Mouse (Mus musculus): ENCODE results near the gene Tulp3. TPM values are rescaled to one million over a fixed set of nuclear protein-coding genes. Genes with fewer than 3 reads are reported as not detected.

Tulp3 gene
- polyA plus RNA-seq, 1 experiment from 2014 or later, result 19.6 TPM

GRCm38 (mm10) chr6:128349711-128350110 is 5.9 kb downstream of the Tulp3 start:
- Histone ChIP-seq H3K4me1 (replicated peaks) (peaks cover 22% of the 10 kb centered on the region), H3K4me2 (replicated peaks) (no peak overlapping the region), H3K27ac (no peak overlapping the region), H3K27me3 (no peaks in the 10 kb centered on the region), H3K9ac (replicated peaks) (no peak overlapping the region), H3K36me3 (peaks cover 18% of the 10 kb centered on the region), H3K9me3 (no peaks in the 10 kb centered on the region), H3K4me3 (replicated peaks) (no peak overlapping the region)
- no peak for ATAC-seq
- WGBS, result 53% methylated on average over 7 of the region's 7 CpGs

DNA sequence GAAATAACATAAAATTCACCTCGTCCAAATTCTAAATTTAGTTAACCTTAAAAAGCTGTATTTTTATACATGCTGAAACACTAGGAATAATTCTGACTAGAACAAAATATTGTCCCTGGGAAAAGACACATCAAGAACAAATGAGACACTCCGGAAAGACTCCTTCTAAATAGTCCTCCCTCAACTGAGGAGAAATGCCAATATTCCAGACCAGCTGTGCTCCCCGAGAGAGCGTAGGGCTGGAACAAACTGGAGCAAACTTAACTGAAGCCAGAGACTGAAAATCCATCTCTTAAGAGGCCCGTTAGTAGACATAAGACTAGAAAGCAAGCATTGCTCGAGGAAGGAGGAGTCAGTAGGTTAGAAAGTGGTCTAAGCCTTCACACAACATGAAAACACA is 8.9 kb downstream of the Tulp3 start:
- 93% methylated on average over 6 of the region's 6 CpGs for WGBS
- Histone ChIP-seq H3K27me3 (no peaks in the 10 kb centered on the region), H3K9ac (replicated peaks) (no peak overlapping the region; the same call in 1 of the 2 replicates), H3K4me2 (replicated peaks) (no peak overlapping the region), H3K4me1 (replicated peaks) (peaks cover 5% of the 10 kb centered on the region; the same call in 1 of the 2 replicates), H3K36me3 (peaks cover 22% of the 10 kb centered on the region), H3K27ac (no peak overlapping the region), H3K9me3 (no peaks in the 10 kb centered on the region), H3K4me3 (replicated peaks) (no peak overlapping the region)
- ATAC-seq, result no peak

- H3K27ac ChIP-seq, result no peak overlapping the region
- ATAC-seq, result no peak
- 94% methylated on average over 10 of the region's 10 CpGs for WGBS
These were observed 10.0 kb downstream of the Tulp3 start for GRCm38 (mm10) chr6:128345623-128346022.

GRCm38 (mm10) chr6:128341956-128342723 is 13.5 kb downstream of the Tulp3 start:
- Histone ChIP-seq H3K4me1 (replicated peaks) (peaks cover 13% of the 10 kb centered on the region), H3K36me3 (peaks cover 15% of the 10 kb centered on the region), H3K4me3 (replicated peaks) (no peak overlapping the region), H3K27me3 (no peaks in the 10 kb centered on the region), H3K9ac (replicated peaks) (no peak overlapping the region), H3K4me2 (replicated peaks) (no peak overlapping the region), H3K27ac (no peak overlapping the region), H3K9me3 (no peaks in the 10 kb centered on the region)
- no peak for ATAC-seq
- 97% methylated on average over 11 of the region's 11 CpGs for WGBS

More at GRCm38 (mm10) chr6:128345623-128346022, 10.0 kb downstream of the Tulp3 start:
- Histone ChIP-seq H3K27me3 (no peaks in the 10 kb centered on the region), H3K36me3 (peaks cover 16% of the 10 kb centered on the region), H3K4me3 (replicated peaks) (no peak overlapping the region), H3K4me1 (replicated peaks) (peaks cover 5% of the 10 kb centered on the region; the same call in 1 of the 2 replicates), H3K4me2 (replicated peaks) (no peak overlapping the region), H3K9me3 (no peaks in the 10 kb centered on the region), H3K9ac (replicated peaks) (no peak overlapping the region)

- Histone ChIP-seq H3K9me3 (no peaks in the 10 kb centered on the region), H3K4me2 (replicated peaks) (no peak overlapping the region), H3K27ac (no peak overlapping the region), H3K27me3 (no peaks in the 10 kb centered on the region), H3K4me1 (replicated peaks) (peaks cover 13% of the 10 kb centered on the region), H3K4me3 (replicated peaks) (no peak overlapping the region), H3K36me3 (peaks cover 34% of the 10 kb centered on the region), H3K9ac (replicated peaks) (no peak overlapping the region)
- 58% methylated on average over 5 of the region's 5 CpGs for WGBS
- ATAC-seq, result no peak
These were observed 16.8 kb downstream of the Tulp3 start for GRCm38 (mm10) chr6:128338876-128339275.

DNA sequence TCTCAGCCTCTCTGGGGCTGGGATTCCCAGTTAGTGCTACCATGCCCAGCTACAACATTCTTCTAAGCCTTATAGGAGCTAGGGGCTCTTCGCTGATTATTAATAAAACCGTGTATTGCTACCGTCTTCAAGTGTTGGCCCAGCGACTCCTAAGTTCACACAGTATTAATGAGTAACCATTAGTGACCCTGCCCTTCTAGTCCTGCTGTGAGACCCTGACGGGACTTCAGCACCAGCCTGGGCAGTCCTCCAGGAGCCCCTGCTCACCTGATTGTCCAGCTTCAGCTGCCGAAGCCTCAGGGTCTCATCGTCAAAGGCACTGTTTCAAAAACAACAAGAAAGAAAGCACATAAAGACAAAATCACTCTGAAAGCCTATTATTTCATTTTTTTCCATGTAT is 18.2 kb downstream of the Tulp3 start:
- peaks cover 13% of the 10 kb centered on the region for H3K4me1 ChIP-seq (replicated peaks)
- WGBS, result 82% methylated on average over 7 of the region's 7 CpGs
- H3K4me3 ChIP-seq (replicated peaks), result no peak overlapping the region
- peaks cover 40% of the 10 kb centered on the region for H3K36me3 ChIP-seq
- no peak overlapping the region for H3K27ac ChIP-seq
- H3K27me3 ChIP-seq, result no peaks in the 10 kb centered on the region
- no peak overlapping the region for H3K4me2 ChIP-seq (replicated peaks)
- H3K9me3 ChIP-seq, result no peaks in the 10 kb centered on the region
- H3K9ac ChIP-seq (replicated peaks), result no peak overlapping the region
- ATAC-seq, result no peak

- Histone ChIP-seq H3K9ac (replicated peaks) (no peak overlapping the region), H3K4me3 (replicated peaks) (no peak overlapping the region), H3K9me3 (0 out of 2 replicates have a peak, but pooled peaks cover 5% of the 10 kb centered on the region), H3K36me3 (peaks cover 61% of the 10 kb centered on the region), H3K4me2 (replicated peaks) (no peak overlapping the region), H3K27me3 (no peaks in the 10 kb centered on the region), H3K4me1 (replicated peaks) (peaks cover 13% of the 10 kb centered on the region), H3K27ac (no peak overlapping the region)
- 19% methylated on average over 12 of the region's 12 CpGs for WGBS
- peak; percentile 90 for ATAC-seq
These were observed 21.1 kb downstream of the Tulp3 start for GRCm38 (mm10) chr6:128334397-128335124.

GRCm38 (mm10) chr6:128318317-128318716 is 37.3 kb downstream of the Tulp3 start:
- H3K9ac ChIP-seq (replicated peaks), result no peak overlapping the region
- peaks cover 26% of the 10 kb centered on the region for H3K36me3 ChIP-seq
- 14% methylated on average over 4 of the region's 4 CpGs for WGBS
- H3K9me3 ChIP-seq, result no peaks in the 10 kb centered on the region
- H3K27ac ChIP-seq, result no peak overlapping the region
- H3K4me2 ChIP-seq (replicated peaks), result no peak overlapping the region
- H3K4me3 ChIP-seq (replicated peaks), result no peak overlapping the region
- H3K4me1 ChIP-seq (replicated peaks), result no peaks in the 10 kb centered on the region
- H3K27me3 ChIP-seq, result no peaks in the 10 kb centered on the region
- peak; percentile 74 for ATAC-seq

GRCm38 (mm10) chr6:128315597-128315996 is 40.1 kb downstream of the Tulp3 start:
- no peak overlapping the region for H3K4me2 ChIP-seq (replicated peaks)
- no peak for ATAC-seq
- H3K9me3 ChIP-seq, result no peaks in the 10 kb centered on the region
- no peak overlapping the region for H3K9ac ChIP-seq (replicated peaks)
- no peak overlapping the region for H3K4me3 ChIP-seq (replicated peaks)
- H3K27me3 ChIP-seq, result no peaks in the 10 kb centered on the region
- no peaks in the 10 kb centered on the region for H3K4me1 ChIP-seq (replicated peaks)
- H3K27ac ChIP-seq, result no peak overlapping the region
- H3K36me3 ChIP-seq, result no peaks in the 10 kb centered on the region
- WGBS, result 84% methylated on average over 8 of the region's 8 CpGs

GRCm38 (mm10) chr6:128314796-128315195 is 40.9 kb downstream of the Tulp3 start:
- H3K27ac ChIP-seq, result no peak overlapping the region
- WGBS, result 90% methylated on average over 6 of the region's 6 CpGs
- no peak overlapping the region for H3K4me3 ChIP-seq (replicated peaks)
- no peaks in the 10 kb centered on the region for H3K36me3 ChIP-seq
- H3K4me2 ChIP-seq (replicated peaks), result no peak overlapping the region
- no peaks in the 10 kb centered on the region for H3K9me3 ChIP-seq
- H3K9ac ChIP-seq (replicated peaks), result no peak overlapping the region
- no peaks in the 10 kb centered on the region for H3K27me3 ChIP-seq
- no peaks in the 10 kb centered on the region for H3K4me1 ChIP-seq (replicated peaks)
- ATAC-seq, result no peak

- H3K4me2 ChIP-seq (replicated peaks), result no peak overlapping the region
- H3K36me3 ChIP-seq, result no peaks in the 10 kb centered on the region
- H3K27me3 ChIP-seq, result no peaks in the 10 kb centered on the region
- H3K9ac ChIP-seq (replicated peaks), result no peak overlapping the region
- H3K27ac ChIP-seq, result no peak overlapping the region
- WGBS, result 32% methylated on average over 4 of the region's 4 CpGs
- H3K9me3 ChIP-seq, result no peaks in the 10 kb centered on the region
- H3K4me3 ChIP-seq (replicated peaks), result no peak overlapping the region
- H3K4me1 ChIP-seq (replicated peaks), result no peaks in the 10 kb centered on the region
- ATAC-seq, result peak; percentile 65; the same call in 1 of the 2 replicates
These were observed 47.3 kb downstream of the Tulp3 start for GRCm38 (mm10) chr6:128308311-128308710.

DNA sequence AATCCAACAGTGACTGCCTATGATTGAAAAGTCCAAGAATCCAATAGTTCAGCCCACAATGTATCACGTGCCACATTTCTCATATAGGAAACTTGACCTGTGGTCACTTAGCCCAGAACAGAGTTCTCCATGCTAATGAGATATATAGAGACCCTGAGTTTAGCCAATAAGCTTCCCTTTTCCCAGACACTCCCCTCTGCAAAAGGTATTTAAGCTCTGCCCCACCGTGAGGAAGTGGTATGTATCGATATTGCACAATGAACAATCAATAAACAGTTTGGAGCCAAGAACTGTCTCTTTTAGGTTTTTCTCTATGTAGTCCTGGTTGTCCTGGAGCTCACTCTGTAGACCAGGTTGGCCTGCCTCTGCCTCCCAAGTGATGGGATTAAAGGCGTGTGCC is 50.9 kb downstream of the Tulp3 start:
- WGBS, result 81% methylated on average over 4 of the region's 4 CpGs
- no peak overlapping the region for H3K4me3 ChIP-seq (replicated peaks)
- H3K9ac ChIP-seq (replicated peaks), result no peak overlapping the region
- H3K27ac ChIP-seq, result no peak overlapping the region
- H3K4me1 ChIP-seq (replicated peaks), result peaks cover 12% of the 10 kb centered on the region
- no peak overlapping the region for H3K4me2 ChIP-seq (replicated peaks)
- ATAC-seq, result no peak
- H3K36me3 ChIP-seq, result no peaks in the 10 kb centered on the region
- H3K9me3 ChIP-seq, result no peaks in the 10 kb centered on the region
- H3K27me3 ChIP-seq, result peaks cover 28% of the 10 kb centered on the region
